Mouse (Mus musculus) myocyte (in vitro differentiated cells): Measurements from ENCODE around the gene Ptprd.

Source experiments
- CEBPB ChIP-seq: IDR thresholded peaks from 2 replicates; pipeline ENCODE4 v1.6.1; 2011; ENCODE audit warnings: mild to moderate bottlenecking, moderate library complexity; ENCODE audit not compliant: poor library complexity, insufficient read depth, severe bottlenecking
- E2F4 ChIP-seq: IDR thresholded peaks from one replicate; pipeline ENCODE4 v1.6.1; 2011; ENCODE audit warnings: mild to moderate bottlenecking, control low read depth, moderate library complexity; ENCODE audit not compliant: insufficient read depth
- MAX ChIP-seq: IDR thresholded peaks from one replicate; pipeline ENCODE4 v1.6.1; 2011; ENCODE audit warnings: low read depth, mild to moderate bottlenecking, control low read depth
- MYOD1 ChIP-seq, 3 experiments: IDR thresholded peaks; one replicate each; pipeline ENCODE4 v1.6.1; 2011; ENCODE audit warnings: control low read depth in 2 of 3, low read depth in 2 of 3, mild to moderate bottlenecking in 2 of 3, moderate library complexity in 1 of 3; ENCODE audit not compliant: insufficient read length in 2 of 3, control insufficient read depth in 1 of 3
- MYOG ChIP-seq, 3 experiments: IDR thresholded peaks; one replicate each; pipeline ENCODE4 v1.6.1; 2011; ENCODE audit warnings: control low read depth in 2 of 3, low read depth in 2 of 3, mild to moderate bottlenecking in 2 of 3; ENCODE audit not compliant: insufficient read length in 2 of 3, control insufficient read depth in 1 of 3, insufficient read depth in 1 of 3
- POLR2A ChIP-seq: IDR thresholded peaks from one replicate; pipeline ENCODE4 v1.6.1; 2011; ENCODE audit warnings: low read depth, mild to moderate bottlenecking, control low read depth, moderate library complexity; ENCODE audit not compliant: insufficient read length
- POLR2AphosphoS2 ChIP-seq: IDR thresholded peaks from one replicate; pipeline ENCODE4 v1.6.1; 2011; ENCODE audit warnings: low read depth, control low read depth; ENCODE audit not compliant: insufficient read length
- REST ChIP-seq: IDR thresholded peaks from one replicate; pipeline ENCODE4 v1.6.1; 2011; ENCODE audit warnings: mild to moderate bottlenecking, control low read depth, moderate library complexity; ENCODE audit not compliant: insufficient read depth, insufficient read length
- SRF ChIP-seq: IDR thresholded peaks from one replicate; pipeline ENCODE4 v1.6.1; 2011; ENCODE audit warnings: low read depth; ENCODE audit not compliant: control insufficient read depth, insufficient read length
- TCF12 ChIP-seq: IDR thresholded peaks from one replicate; pipeline ENCODE4 v1.6.1; 2011; ENCODE audit warnings: mild to moderate bottlenecking, control low read depth; ENCODE audit not compliant: poor library complexity, insufficient read depth, severe bottlenecking
- TCF3 ChIP-seq: IDR thresholded peaks from one replicate; pipeline ENCODE4 v1.6.1; 2011; ENCODE audit warnings: low read depth, control low read depth; ENCODE audit not compliant: insufficient read length
- USF1 ChIP-seq: IDR thresholded peaks from one replicate; pipeline ENCODE4 v1.6.1; 2011; ENCODE audit warnings: low read depth, mild to moderate bottlenecking, control low read depth, moderate library complexity

DNA sequence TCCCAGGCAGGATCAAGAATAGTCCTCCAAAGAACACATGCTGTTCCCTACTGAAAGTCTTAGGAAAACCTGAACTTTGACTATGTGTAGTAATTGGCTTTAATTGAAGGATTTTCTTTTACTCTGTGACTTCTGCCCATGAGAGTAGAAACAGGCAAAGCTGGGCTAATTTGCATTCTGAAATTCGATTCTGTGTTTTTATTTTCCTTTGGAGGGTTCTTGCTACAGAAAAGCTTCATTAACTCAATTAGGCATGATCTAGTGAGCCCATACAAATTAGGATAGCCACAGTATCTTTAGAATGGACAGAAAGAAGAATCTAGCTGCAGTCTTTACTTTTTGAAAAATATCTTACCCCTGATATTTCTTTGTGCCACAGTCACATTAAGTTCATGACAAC lies 2021.0 kb downstream of the Ptprd start:
- TF ChIP-seq POLR2A: no peak
- TF ChIP-seq USF1: no peak
- no peak for TF ChIP-seq POLR2AphosphoS2
- no peak for TF ChIP-seq MAX
- TF ChIP-seq CEBPB: no peak
- no peak for TF ChIP-seq E2F4
- no peak for TF ChIP-seq TCF12
- TF ChIP-seq MYOG (IDR thresholded peaks at IDR 0.05; ENCODE audit: control insufficient read depth in 1 of 3, insufficient read depth in 1 of 3, insufficient read length in 2 of 3, low read depth in 2 of 3): no peak
- no peak for TF ChIP-seq TCF3
- no peak for TF ChIP-seq REST
- no peak for TF ChIP-seq MYOD1 (IDR thresholded peaks at IDR 0.05; ENCODE audit: control insufficient read depth in 1 of 3, insufficient read length in 2 of 3, low read depth in 2 of 3)
- no peak for TF ChIP-seq SRF
